Mouse (Mus musculus) heart, adult 2 months (tissue): Measurements from ENCODE around the gene Bmp8a.

Experiments used
- CTCF ChIP-seq: fragments of 200-600 bp; IDR thresholded peaks from 2 replicates; pipeline ENCODE4 v1.8.1; 2022; ENCODE audit warnings: antibody characterized with exemption, mild to moderate bottlenecking, moderate library complexity
- POLR2A ChIP-seq: fragments of 200-500 bp; IDR thresholded peaks from 2 replicates; pipeline ENCODE4 v1.6.1; 2011; ENCODE audit warnings: mild to moderate bottlenecking, low read depth, low read length, control low read depth; ENCODE audit not compliant: insufficient read depth

GRCm38 (mm10) chr4:123305789-123306188, 37.3 kb downstream of the Bmp8a start:
- TF ChIP-seq CTCF (peak; percentile 89), POLR2A (no peak)
